Mouse (Mus musculus) cerebellum, postnatal 4 days (tissue): ENCODE data around the gene Rab37.
A peak's percentile ranks its signal among the peaks of the same experiment; 100 is the strongest.

Source experiments
- DNase-seq, 2 experiments: peaks; one replicate each; pipeline ENCODE4 v3.0.0; 2022; ENCODE audit warnings: low spot score in 2 of 2, mixed read lengths in 1 of 2

Rab37 gene

GRCm38 (mm10) chr11:115194693-115195092 is 103.5 kb downstream of the Rab37 start:
- no peak for DNase-seq

GRCm38 (mm10) chr11:115195933-115196332 is 104.7 kb downstream of the Rab37 start:
- DNase-seq: no peak

GRCm38 (mm10) chr11:115197558-115197957 is 106.3 kb downstream of the Rab37 start:
- DNase-seq: no peak

DNA sequence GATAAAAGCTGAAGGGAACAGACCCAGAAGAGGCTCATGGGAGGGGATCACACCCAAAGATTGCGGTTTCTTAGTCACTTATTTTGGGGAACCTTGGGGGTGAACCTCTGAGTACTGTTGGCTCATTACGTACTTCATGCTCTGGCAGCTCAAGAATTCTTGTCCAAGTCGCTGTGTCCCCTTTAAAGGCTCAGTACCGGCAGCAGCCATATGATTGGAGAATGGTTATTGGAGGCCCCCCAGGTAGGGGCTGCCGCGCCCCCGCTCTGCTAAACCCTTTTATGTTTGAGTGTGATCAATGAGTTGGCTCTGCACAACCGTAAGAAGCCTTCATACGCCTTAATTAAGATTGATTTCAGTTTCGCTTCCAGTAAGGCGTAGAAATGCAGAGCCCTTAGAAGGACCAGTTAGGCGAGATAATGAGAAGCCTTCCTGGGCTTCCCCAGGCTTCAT is 107.7 kb downstream of the Rab37 start:
- no peak for DNase-seq

- no peak for DNase-seq
Measured at GRCm38 (mm10) chr11:115200520-115200919, 109.3 kb downstream of the Rab37 start.

DNA sequence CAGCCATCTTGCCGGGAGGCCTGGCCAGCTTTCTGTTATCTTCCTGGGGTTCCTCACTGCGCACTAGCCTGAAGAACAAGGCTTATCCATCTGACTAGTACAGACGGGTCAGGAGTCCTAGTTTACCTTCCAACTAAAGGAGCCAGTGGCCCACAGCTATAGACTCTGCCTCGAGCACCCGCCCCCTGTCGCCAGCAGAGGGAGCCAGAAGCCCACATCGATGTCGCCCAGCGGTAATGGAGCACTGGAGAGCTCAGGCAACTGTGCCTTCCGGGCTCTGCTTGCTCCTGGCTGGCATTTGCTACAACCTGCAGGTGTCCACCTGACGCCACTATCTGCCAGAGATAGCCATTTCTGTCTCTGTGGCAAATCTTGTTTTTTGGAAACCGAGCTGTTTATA is 111.1 kb downstream of the Rab37 start:
- peak; percentile 76 to 88 for DNase-seq

DNA sequence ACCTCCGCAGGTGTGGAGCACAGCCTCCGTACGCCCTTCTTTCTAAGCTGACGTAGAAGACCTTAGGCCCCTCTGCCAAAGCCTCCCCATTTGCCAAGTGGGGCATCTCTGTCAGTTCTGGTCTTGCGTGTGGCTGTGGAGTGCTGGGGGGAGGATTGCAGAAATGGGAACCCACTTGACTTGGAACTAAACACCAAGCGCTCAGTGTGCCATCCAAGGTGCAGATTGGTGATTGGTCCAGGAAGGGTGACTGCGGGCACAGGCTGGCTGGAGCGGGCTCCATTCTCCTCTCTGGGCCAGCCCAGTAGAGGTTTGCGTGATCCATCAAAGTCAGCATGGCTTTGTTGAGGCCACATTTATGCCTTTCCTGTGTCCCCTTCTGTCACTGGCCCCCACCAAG is 111.5 kb downstream of the Rab37 start:
- no peak for DNase-seq

DNA sequence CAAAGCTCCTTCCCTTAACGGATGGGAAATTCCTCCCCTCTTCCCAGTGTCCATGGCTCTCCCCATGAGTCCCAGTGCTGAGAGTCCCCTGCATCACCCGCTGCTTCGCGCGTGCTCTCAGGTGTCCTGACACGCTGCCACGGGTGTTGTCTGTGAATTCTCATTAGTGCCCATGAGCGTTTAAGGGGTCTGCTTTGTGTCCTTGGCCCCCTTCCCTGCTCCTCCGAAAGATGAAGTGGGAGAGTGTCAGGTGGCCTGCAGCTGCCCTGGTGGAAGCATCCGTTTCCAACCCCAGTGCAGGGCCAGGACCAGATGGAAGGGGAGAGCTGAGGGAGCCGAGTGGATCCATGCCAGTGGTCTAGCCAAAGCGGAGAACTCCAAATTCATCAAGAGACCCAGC is 116.9 kb downstream of the Rab37 start:
- DNase-seq: peak in 1 of 2 experiments; percentile 59

- peak in 1 of 2 experiments; percentile 47 for DNase-seq
Measured at GRCm38 (mm10) chr11:115208776-115209732, 117.8 kb downstream of the Rab37 start.

GRCm38 (mm10) chr11:115209958-115210357 is 118.7 kb downstream of the Rab37 start:
- no peak for DNase-seq
